Mouse (Mus musculus): Measurements from ENCODE around the gene Erfe. TPM values are rescaled to one million over a fixed set of nuclear protein-coding genes. Genes with fewer than 3 reads are reported as not detected.

The Erfe gene
- polyA plus RNA-seq, 1 experiment, result 10.8 TPM

DNA sequence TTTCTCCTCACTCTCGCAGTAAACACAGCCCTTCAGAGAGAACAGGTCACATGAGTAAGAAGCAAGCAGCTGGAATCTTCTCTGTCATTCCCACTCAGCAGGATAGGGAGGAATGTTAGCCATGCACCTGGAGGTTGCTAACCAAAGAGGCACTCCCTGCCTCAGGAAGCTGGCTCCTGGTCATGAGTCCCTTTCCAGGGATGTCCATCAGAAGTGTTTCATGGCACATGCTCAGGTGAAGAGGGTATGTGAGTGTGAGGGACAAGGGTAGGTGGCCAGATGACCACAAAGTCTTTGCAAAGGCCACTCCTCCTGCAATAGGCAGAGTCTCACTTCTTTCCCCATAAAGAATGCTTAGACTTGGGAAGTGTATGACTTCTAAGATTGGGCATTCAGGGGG lies 51.8 kb downstream of the Erfe start:
- Histone ChIP-seq H3K27ac (ENCODE audit: insufficient read depth, low read length) (no peak overlapping the region), H3K4me3 (ENCODE audit: insufficient read depth, low read length) (no peak overlapping the region), H3K4me1 (ENCODE audit: control insufficient read depth, insufficient read depth, low read length) (no peaks in the 10 kb centered on the region)
- TF ChIP-seq CTCF (IDR thresholded peaks at IDR 0.05; ENCODE audit: borderline replicate concordance, insufficient read depth, low read length) (no peak), POLR2A (IDR thresholded peaks at IDR 0.05; ENCODE audit: low read depth, low read length) (no peak)

GRCm38 (mm10) chr1:91419862-91420600 lies 53.8 kb downstream of the Erfe start:
- H3K27ac ChIP-seq (ENCODE audit: insufficient read depth, low read length), result no peak overlapping the region
- H3K4me3 ChIP-seq (ENCODE audit: insufficient read depth, low read length), result no peak overlapping the region
- TF ChIP-seq POLR2A (IDR thresholded peaks at IDR 0.05; ENCODE audit: low read depth, low read length) (no peak), CTCF (IDR thresholded peaks at IDR 0.05; ENCODE audit: borderline replicate concordance, insufficient read depth, low read length) (no peak)
- no peaks in the 10 kb centered on the region for H3K4me1 ChIP-seq (ENCODE audit: control insufficient read depth, insufficient read depth, low read length)

- no peak overlapping the region for H3K4me3 ChIP-seq (ENCODE audit: insufficient read depth, low read length)
- H3K4me1 ChIP-seq (ENCODE audit: control insufficient read depth, insufficient read depth, low read length), result no peaks in the 10 kb centered on the region
- TF ChIP-seq POLR2A (IDR thresholded peaks at IDR 0.05; ENCODE audit: low read depth, low read length) (no peak), CTCF (IDR thresholded peaks at IDR 0.05; ENCODE audit: borderline replicate concordance, insufficient read depth, low read length) (no peak)
- H3K27ac ChIP-seq (ENCODE audit: insufficient read depth, low read length), result no peak overlapping the region
Observed at GRCm38 (mm10) chr1:91420601-91421065, 54.4 kb downstream of the Erfe start.

Other genes starting within 250 kb of the Erfe start
- gene Rbm44, start 221.3 kb upstream of the Erfe start, polyA plus RNA-seq (2011; ENCODE audit: insufficient read length, low read depth, missing spikeins), result 0.27 TPM in 1 of 2 replicates, not detected in the other
- 5.7 and 7.6 TPM in 2 replicates for gene Ramp1, start 186.6 kb upstream of the Erfe start, polyA plus RNA-seq (2011; ENCODE audit: insufficient read length, low read depth, missing spikeins)
- 59.0 and 71.7 TPM in 2 replicates for gene Ube2f, start 116.1 kb upstream of the Erfe start, polyA plus RNA-seq (2011; ENCODE audit: insufficient read length, low read depth, missing spikeins)
- gene Scly, start 68.1 kb upstream of the Erfe start, polyA plus RNA-seq (2011; ENCODE audit: insufficient read length, low read depth, missing spikeins), result 6.4 and 8.7 TPM in 2 replicates
- gene Espnl, start 44.4 kb upstream of the Erfe start, polyA plus RNA-seq (2011; ENCODE audit: insufficient read length, low read depth, missing spikeins), result not detected in 2 replicates
- 0.23 and 0.58 TPM in 2 replicates for gene Klhl30, start 15.4 kb upstream of the Erfe start, polyA plus RNA-seq (2011; ENCODE audit: insufficient read length, low read depth, missing spikeins)
- gene Ilkap, start 32.4 kb downstream of the Erfe start, polyA plus RNA-seq (2011; ENCODE audit: insufficient read length, low read depth, missing spikeins), result 64.5 and 66.5 TPM in 2 replicates
- gene Hes6, start 47.6 kb downstream of the Erfe start, polyA plus RNA-seq (2011; ENCODE audit: insufficient read length, low read depth, missing spikeins), result 9.2 and 9.9 TPM in 2 replicates
- 2.5 and 7.4 TPM in 2 replicates for gene Per2, start 92.9 kb downstream of the Erfe start, polyA plus RNA-seq (2011; ENCODE audit: insufficient read length, low read depth, missing spikeins)
- 8.0 and 8.8 TPM in 2 replicates for gene Traf3ip1, start 128.2 kb downstream of the Erfe start, polyA plus RNA-seq (2011; ENCODE audit: insufficient read length, low read depth, missing spikeins)
- 8.2 and 9.8 TPM in 2 replicates for gene Asb1, start 174.1 kb downstream of the Erfe start, polyA plus RNA-seq (2011; ENCODE audit: insufficient read length, low read depth, missing spikeins)